Mouse (Mus musculus) midbrain, embryonic 14.5 days (tissue): ENCODE data around the gene Aspscr1. TPM values are rescaled to one million over a fixed set of nuclear protein-coding genes. Genes with fewer than 3 reads are reported as not detected.

Experiments used
- ATAC-seq: fragments of 200-750 bp; cut with Nextera tagmentation; 2 replicates; pipeline ENCODE4 v1.8.0; 2017; ENCODE audit warnings: moderate number of reproducible peaks, moderate library complexity; ENCODE audit not compliant: low FRiP score, low TSS enrichment
- DNase-seq: peaks from one replicate; pipeline ENCODE4 v3.0.0-alpha.2; 2015
- H3K27ac ChIP-seq: fragments of 300-500 bp; sonication (generic); replicated peaks from 2 replicates; pipeline ENCODE4 v1.5.1; 2014; ENCODE audit warnings: mild to moderate bottlenecking, low read depth, low read length, moderate library complexity
- H3K27me3 ChIP-seq: fragments of 300-500 bp; sonication (generic); 2 replicates; pipeline ENCODE4 v1.6.1; 2014; ENCODE audit warnings: low read length, control low read depth, mixed read lengths; ENCODE audit not compliant: control insufficient read depth, insufficient read depth
- H3K36me3 ChIP-seq: fragments of 300-500 bp; sonication (generic); 2 replicates; pipeline ENCODE4 v1.6.1; 2014; ENCODE audit warnings: low read length, control low read depth; ENCODE audit not compliant: control insufficient read depth, insufficient read depth
- H3K4me1 ChIP-seq: fragments of 300-500 bp; sonication (generic); 2 replicates; pipeline ENCODE4 v1.6.1; 2014; ENCODE audit warnings: mild to moderate bottlenecking, antibody characterized with exemption, low read length, control low read depth; ENCODE audit not compliant: control insufficient read depth, insufficient read depth
- H3K4me2 ChIP-seq: fragments of 300-500 bp; sonication (generic); 2 replicates; pipeline ENCODE4 v1.6.1; 2014; ENCODE audit warnings: mild to moderate bottlenecking, low read length, moderate library complexity
- H3K4me3 ChIP-seq: fragments of 300-500 bp; sonication (generic); replicated peaks from 2 replicates; pipeline ENCODE4 v1.5.1; 2014; ENCODE audit warnings: low read depth, low read length
- H3K9ac ChIP-seq: fragments of 300-500 bp; sonication (generic); replicated peaks from 2 replicates; pipeline ENCODE4 v1.6.1; 2014; ENCODE audit warnings: mild to moderate bottlenecking, low read length, moderate library complexity
- H3K9me3 ChIP-seq: fragments of 300-500 bp; sonication (generic); 2 replicates; pipeline ENCODE4 v1.6.1; 2016; ENCODE audit warnings: low read length, control low read depth, mixed read lengths; ENCODE audit not compliant: control insufficient read depth
- WGBS: fragments of 180-500 bp; shearing (Covaris S2); extraction: QIAGEN DNeasy Blood & Tissue Kit; methylation state at CpG from one replicate; pipeline ENCODE4 v1.1.7; 2014; 5-methylcytosine and 5-hydroxymethylcytosine counted together
- polyA plus RNA-seq: library from polyadenylated mRNA; unstranded; fragments of >200 nt; fragmentation: Nextera tagmentation; extraction: Ambion mirVana; gene quantifications from 2 replicates; pipeline ENCODE4 v1.2.1, GENCODE M21; 2014

The Aspscr1 gene
- polyA plus RNA-seq, 1 experiment from 2014 or later: 141 TPM

DNA sequence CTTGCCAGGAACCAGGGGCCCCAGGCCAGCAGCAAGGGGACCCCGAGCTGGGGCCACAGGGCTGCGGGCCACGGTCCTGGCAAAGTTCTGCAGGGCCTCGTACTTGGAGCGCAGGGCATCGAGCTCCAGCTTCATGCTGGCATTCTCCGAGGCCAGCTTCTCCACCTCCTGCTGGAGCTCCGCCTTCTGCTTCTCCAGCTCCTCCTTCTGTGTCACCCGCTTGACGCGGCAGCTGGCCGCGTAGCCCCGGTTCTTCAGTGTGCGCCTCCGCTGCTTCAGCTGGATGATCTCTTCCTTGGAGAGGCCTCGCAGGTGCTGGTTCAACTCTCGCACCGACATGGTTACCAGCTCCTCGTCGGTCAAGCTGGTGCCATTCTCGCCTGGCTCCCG is 43.4 kb upstream of the Aspscr1 start:
- WGBS: 64% methylated on average over 23 of the region's 23 CpGs
- H3K4me1 ChIP-seq: peaks cover 18% of the 10 kb centered on the region
- H3K4me3 ChIP-seq: no peak overlapping the region
- no peak overlapping the region for H3K9ac ChIP-seq
- no peaks in the 10 kb centered on the region for H3K27me3 ChIP-seq
- H3K36me3 ChIP-seq: peaks cover 28% of the 10 kb centered on the region
- ATAC-seq: no peak
- no peak overlapping the region for H3K27ac ChIP-seq
- DNase-seq: no peak
- H3K4me2 ChIP-seq: no peak overlapping the region
- H3K9me3 ChIP-seq: no peaks in the 10 kb centered on the region

DNA sequence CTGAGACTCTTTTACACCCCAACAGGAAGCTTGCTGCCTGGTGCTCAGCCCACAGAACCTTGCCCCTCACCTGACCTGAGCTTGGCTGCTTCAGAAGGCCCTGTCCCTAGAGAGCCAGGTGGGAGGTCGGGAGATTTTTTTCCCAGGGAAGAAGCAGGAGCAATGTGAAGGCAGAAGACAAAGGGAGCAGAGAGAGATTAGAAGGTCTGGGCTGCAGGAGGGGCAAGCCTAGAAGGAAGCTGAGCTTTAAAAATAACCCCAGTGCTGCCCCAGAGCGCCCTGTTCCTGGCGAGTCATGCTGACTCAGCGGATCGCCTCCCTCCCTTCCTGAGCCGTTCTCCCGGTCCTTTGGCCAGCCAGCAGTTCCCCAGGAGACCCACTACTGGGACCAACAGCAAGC is 42.9 kb upstream of the Aspscr1 start:
- peaks cover 17% of the 10 kb centered on the region for H3K4me1 ChIP-seq
- WGBS: 27% methylated on average over 7 of the region's 7 CpGs
- peaks cover 28% of the 10 kb centered on the region for H3K36me3 ChIP-seq
- DNase-seq (no peak), ATAC-seq (no peak)
- H3K9ac ChIP-seq: peak overlapping the region; percentile 22; the same call in 1 of the 2 replicates
- H3K4me3 ChIP-seq: no peak overlapping the region; the same call in 1 of the 2 replicates
- H3K27ac ChIP-seq: no peak overlapping the region
- no peaks in the 10 kb centered on the region for H3K27me3 ChIP-seq
- H3K9me3 ChIP-seq: no peaks in the 10 kb centered on the region
- H3K4me2 ChIP-seq: no peak overlapping the region

DNA sequence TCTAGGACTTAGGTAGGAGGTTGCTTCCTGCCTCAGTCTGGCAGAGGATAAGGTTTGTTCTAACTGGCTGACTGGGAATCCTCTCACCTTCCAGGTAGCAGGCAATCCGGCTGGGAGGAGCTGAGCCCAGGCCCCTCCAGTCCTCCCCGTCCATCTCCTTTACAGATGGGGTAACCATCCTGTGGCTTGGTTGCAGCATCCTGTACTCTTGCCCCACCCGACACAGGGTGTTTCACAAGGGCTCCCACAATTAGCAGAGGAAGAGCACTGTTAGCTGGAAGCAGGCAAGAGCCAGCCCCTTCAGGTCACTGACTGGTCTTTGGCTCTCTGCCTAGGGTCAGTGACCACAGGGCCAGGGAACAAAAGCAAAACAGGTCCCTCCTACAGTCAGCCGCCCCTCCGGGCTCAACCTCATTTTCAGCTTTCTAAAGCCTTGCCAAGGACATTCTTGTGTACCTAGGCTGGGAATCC is 42.3 kb upstream of the Aspscr1 start:
- ATAC-seq: no peak
- Histone ChIP-seq H3K4me1 (peaks cover 13% of the 10 kb centered on the region), H3K27me3 (no peaks in the 10 kb centered on the region), H3K9me3 (no peaks in the 10 kb centered on the region), H3K27ac (no peak overlapping the region), H3K36me3 (peaks cover 28% of the 10 kb centered on the region), H3K4me2 (no peak overlapping the region), H3K9ac (peak overlapping the region; percentile 22; the same call in 1 of the 2 replicates), H3K4me3 (no peak overlapping the region)
- 29% methylated on average over 5 of the region's 5 CpGs for WGBS
- DNase-seq: no peak

DNA sequence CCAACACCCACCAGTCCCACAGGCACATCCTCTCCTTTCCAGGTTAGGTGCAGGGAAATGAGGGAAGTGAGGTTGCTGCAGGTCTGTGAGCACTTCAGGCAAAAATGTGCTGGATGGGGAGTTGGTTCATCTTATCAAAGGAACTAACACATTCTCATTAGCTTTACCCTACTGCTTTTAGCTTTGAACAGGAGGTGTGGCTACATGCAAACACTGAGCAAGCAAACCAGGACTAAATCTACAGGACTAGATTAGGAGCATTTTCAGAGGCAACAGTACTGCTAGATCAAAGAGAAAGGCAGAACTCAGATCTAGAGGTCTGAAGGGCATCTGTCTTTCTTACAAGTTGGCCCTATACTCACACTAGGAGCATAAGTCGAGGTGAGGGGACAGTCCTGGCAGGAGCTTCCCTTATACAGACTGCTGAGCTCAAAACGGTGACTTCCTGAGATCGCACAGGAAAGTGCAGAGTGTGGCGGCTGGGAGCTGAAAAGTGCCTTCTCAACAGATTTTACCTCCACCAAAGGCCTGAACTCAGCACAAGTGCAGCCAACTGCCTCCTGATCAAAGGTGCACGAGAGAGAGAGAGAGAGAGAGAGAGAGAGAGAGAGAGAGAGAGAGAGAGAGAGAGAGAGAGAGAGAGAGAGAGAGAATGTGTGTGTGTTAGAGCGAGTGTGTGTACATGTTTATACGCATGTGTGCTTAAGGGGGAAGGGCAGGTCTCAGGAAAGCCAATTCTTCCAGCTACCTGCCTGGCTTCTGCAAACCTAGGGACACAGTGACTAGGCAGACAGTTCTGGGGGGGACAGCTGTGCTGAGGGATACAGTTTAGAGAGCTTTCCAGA is 41.7 kb upstream of the Aspscr1 start:
- WGBS: 38% methylated on average over 7 of the region's 7 CpGs
- Histone ChIP-seq H3K9me3 (no peaks in the 10 kb centered on the region), H3K4me3 (peak overlapping the region; percentile 87; the same call in 1 of the 2 replicates), H3K27ac (no peak overlapping the region), H3K27me3 (no peaks in the 10 kb centered on the region), H3K9ac (peak overlapping the region; percentile 23; the same call in 1 of the 2 replicates), H3K4me2 (peak overlapping the region; percentile 90; the same call in 1 of the 2 replicates), H3K36me3 (peaks cover 28% of the 10 kb centered on the region), H3K4me1 (peaks cover 11% of the 10 kb centered on the region)
- DNase-seq: no peak
- no peak for ATAC-seq

DNA sequence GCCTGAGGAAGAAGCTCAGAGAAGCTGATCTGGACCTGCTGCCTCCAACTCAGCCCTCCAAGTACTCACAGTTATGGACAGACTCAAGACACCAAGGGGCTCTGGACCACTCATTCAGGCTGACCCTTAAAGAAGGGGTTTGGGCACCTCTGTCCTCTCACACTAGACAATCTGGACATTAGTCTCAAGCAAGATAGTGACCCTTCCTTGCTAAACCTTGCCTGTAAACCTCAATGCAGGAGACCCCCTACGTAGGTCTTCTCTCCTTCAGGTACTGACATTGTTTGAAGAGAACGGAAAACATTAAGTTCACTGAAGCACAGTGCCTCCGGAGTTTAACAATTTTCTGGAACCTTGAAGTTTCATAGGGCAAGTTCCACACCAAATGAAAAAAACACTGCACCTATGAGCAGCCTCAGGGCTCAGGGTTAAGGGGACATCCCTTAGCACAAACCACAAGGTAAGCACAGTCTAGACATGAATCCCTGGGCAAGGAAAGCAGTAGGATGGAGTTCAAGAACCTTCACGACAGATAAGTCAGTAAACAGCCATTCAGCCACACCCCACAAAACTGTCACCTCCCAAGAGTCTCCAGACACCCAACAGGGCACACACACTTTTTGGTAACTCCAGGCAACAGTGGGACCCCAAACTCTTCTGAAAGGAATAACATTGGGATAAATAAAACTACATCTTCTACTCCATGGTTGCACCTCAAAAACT is 40.9 kb upstream of the Aspscr1 start:
- 65% methylated on average over 4 of the region's 4 CpGs for WGBS
- ATAC-seq (no peak), DNase-seq (no peak)
- Histone ChIP-seq H3K4me2 (peak overlapping the region; percentile 90), H3K36me3 (peaks cover 24% of the 10 kb centered on the region), H3K27ac (0 out of 2 replicates have a peak overlapping the region, but pooled peaks have one; percentile 87), H3K4me3 (peak overlapping the region; percentile 87), H3K9me3 (no peaks in the 10 kb centered on the region), H3K9ac (peak overlapping the region; percentile 89), H3K4me1 (peaks cover 11% of the 10 kb centered on the region), H3K27me3 (no peaks in the 10 kb centered on the region)

DNA sequence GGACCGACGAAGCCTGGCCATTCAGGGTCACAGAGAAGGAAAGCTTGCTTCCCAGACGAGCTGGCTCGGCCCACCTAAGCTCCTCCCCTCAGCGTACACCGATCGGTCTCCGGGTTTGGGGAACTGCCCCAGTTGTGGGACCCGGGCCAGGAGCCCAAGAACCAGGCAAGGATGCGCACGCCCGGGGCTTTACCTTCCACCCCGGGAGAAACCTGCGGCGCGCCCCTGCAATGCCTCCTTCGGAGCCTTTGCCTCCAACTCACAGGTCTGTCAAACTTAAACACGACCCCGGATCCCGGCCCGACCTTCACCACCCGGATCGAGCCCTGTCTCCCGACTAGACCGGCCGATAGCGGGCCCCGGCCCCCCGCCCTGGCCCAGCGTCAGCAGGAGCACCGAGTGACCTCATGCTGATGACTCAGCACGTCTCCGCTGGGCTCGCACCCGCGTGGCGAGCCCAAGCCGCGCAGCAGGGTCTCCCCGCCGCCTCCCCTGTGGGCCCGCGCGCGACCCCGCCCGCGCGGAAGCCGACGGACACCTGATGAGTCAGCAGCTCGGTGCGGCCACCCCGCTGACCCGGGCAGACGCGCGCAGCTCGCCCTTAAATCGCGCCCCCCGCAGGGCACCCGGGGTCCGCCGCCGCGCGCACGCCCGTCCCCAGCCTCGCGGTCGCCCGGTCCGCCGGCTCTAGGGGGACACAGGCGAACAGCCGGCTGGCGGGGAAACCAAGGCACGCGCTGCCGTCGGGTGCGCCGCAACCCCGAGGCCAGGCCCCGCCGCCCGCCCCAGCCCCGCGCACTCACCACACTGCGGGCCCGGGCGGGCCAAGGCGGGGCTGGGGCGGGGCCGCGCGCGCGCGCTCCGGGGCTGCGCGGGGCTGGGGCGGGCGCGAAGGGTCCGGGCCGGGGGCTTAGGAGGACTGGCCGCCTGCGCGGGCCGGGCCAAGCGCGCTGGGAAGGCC is 39.9 kb upstream of the Aspscr1 start:
- peak overlapping the region; percentile 87 for H3K4me3 ChIP-seq
- DNase-seq (peak; percentile 75), ATAC-seq (peak; percentile 84)
- H3K9me3 ChIP-seq: no peaks in the 10 kb centered on the region
- H3K27ac ChIP-seq: peak overlapping the region; percentile 87
- H3K9ac ChIP-seq: peak overlapping the region; percentile 89
- no peaks in the 10 kb centered on the region for H3K27me3 ChIP-seq
- peaks cover 11% of the 10 kb centered on the region for H3K4me1 ChIP-seq
- H3K36me3 ChIP-seq: peaks cover 14% of the 10 kb centered on the region
- WGBS: under 1% methylated on average over 112 of the region's 116 CpGs
- peak overlapping the region; percentile 90 for H3K4me2 ChIP-seq

DNA sequence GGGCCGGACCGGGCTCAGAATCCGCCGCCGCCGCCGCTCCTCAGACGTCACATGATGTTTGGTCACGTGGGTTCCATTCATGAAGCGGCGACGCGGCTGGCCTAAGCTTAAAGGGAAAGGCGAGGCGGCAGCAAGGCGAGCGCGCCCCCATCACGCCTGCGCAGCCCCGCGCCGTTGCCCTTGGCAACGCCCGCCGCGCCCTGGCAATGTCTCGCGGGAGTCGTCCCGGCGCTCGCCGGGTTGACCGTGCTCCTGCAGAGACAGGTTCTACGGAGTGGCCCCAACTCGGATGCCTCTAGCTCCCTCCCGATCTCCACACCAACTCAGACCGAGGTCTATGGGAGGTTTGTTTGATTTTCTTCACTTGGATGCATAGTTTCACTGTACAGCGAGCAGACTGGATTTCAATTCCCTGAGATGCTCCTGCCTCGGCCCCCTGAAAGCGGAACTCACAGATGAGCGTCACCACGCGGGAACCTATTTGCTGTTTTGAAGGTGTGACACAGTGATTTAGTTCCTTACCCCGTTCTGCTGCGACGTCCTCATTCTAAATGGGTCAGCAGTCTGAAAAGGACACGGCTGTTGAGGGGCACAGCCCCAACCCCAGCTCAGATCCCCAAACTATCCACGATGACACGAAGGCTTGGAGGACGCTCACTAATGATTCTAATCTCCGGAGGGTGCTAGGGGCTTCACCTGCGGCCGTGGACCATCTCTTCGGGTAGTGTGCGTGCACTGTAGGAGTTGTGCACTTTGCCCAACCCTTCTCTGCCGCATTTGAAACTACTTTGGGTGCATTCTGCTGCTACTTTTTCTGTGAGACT is 39.0 kb upstream of the Aspscr1 start, which contains the start of gene Mafg:
Gene Mafg (minus strand): TSS at position 81 of the 824 bp plus-strand sequence.
- peaks cover 8% of the 10 kb centered on the region for H3K36me3 ChIP-seq
- H3K27me3 ChIP-seq: no peaks in the 10 kb centered on the region
- H3K4me3 ChIP-seq: peak within 1 kb of the TSS; percentile 87
- no peaks in the 10 kb centered on the region for H3K9me3 ChIP-seq
- H3K4me1 ChIP-seq: peaks cover 11% of the 10 kb centered on the region
- DNase-seq (peak; percentile 99), ATAC-seq (peak; percentile 90)
- WGBS: 10% methylated on average over 58 of the region's 58 CpGs
- H3K9ac ChIP-seq: peak within 1 kb of the TSS; percentile 89
- peak within 1 kb of the TSS; percentile 90 for H3K4me2 ChIP-seq
- H3K27ac ChIP-seq: peak within 1 kb of the TSS; percentile 87
